Mouse (Mus musculus) kidney, adult 2 months (tissue): ENCODE data around the gene Iqcf5.

Experiments used
- CTCF ChIP-seq: fragments of 200-500 bp; conservative IDR thresholded peaks from 2 replicates; pipeline ENCODE4 v1.5.1; 2011; ENCODE audit warnings: low read depth, mild to moderate bottlenecking, control low read depth, low read length, moderate library complexity, mixed read lengths; ENCODE audit not compliant: insufficient read depth, insufficient read length
- POLR2A ChIP-seq: fragments of 200-500 bp; IDR thresholded peaks from one replicate; pipeline ENCODE4 v1.6.1; 2011; ENCODE audit warnings: low read depth, low read length, control low read depth

DNA sequence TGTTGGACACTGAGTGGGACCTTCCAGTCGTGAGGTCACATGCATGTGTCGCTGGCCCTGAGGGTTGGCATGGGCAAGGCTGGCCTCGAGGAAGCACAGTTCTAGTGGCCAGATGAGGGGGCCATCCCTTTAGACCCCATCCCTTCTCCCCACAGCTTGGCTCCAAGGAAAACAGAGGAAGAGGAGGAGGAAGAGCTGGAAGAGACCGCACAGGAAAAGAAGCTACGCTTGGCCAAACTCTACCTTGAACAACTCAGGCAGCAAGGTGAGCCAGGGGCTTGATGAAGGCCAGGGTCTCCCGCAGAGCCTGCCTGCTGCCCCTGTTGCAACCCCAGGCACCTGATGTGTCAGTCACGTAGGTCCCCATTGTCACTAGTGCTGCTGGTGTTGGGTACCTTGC lies 33.8 kb upstream of the Iqcf5 start:
- no peak for TF ChIP-seq POLR2A
- no peak for TF ChIP-seq CTCF
